In genomic region chr1:156754608-156755413, GRCm38 (mm10) we compare ENCODE assay signal across 8 mouse cellular contexts. TPM values are rescaled to one million over a fixed set of nuclear protein-coding genes. Genes with fewer than 3 reads are reported as not detected.
DNase-seq lines count a peak whose midpoint lies in the region; ATAC-seq lines count a peak whose summit lies in the region.

No protein-coding gene starts in this region.

- no peaks in the 10 kb centered on the region for H3K27me3 ChIP-seq in kidney, embryonic 16.5 days (ENCODE audit: insufficient read depth, low read length)
- no peaks in the 10 kb centered on the region for H3K27me3 ChIP-seq in kidney, embryonic 14.5 days (ENCODE audit: control insufficient read depth, insufficient read depth, low read length)
- H3K27me3 ChIP-seq in forebrain, embryonic 10.5 days (ENCODE audit: poor library complexity, severe bottlenecking), result peaks cover 15% of the 10 kb centered on the region
- no peaks in the 10 kb centered on the region for H3K27me3 ChIP-seq in midbrain, embryonic 15.5 days (replicated peaks)

- no peaks in the 10 kb centered on the region for H3K36me3 ChIP-seq in kidney, embryonic 16.5 days (ENCODE audit: insufficient read depth, low read length)
- no peaks in the 10 kb centered on the region for H3K36me3 ChIP-seq in kidney, embryonic 14.5 days (ENCODE audit: control insufficient read depth, insufficient read depth, low read length)
- no peaks in the 10 kb centered on the region for H3K36me3 ChIP-seq in forebrain, embryonic 10.5 days (replicated peaks)
- H3K36me3 ChIP-seq in midbrain, embryonic 15.5 days (replicated peaks), result no peaks in the 10 kb centered on the region

- WGBS in kidney, embryonic 16.5 days, result 44% methylated on average over 15 of the region's 15 CpGs
- WGBS in kidney, embryonic 14.5 days, result 47% methylated on average over 15 of the region's 15 CpGs
- 63% methylated on average over 15 of the region's 15 CpGs for WGBS in forebrain, embryonic 10.5 days
- 35% methylated on average over 15 of the region's 15 CpGs for WGBS in midbrain, embryonic 15.5 days

- H3K9ac ChIP-seq in kidney, embryonic 16.5 days (replicated peaks; ENCODE audit: low read length), result no peak overlapping the region
- no peak overlapping the region for H3K9ac ChIP-seq in kidney, embryonic 14.5 days (ENCODE audit: low read depth, low read length)
- no peak overlapping the region for H3K9ac ChIP-seq in midbrain, embryonic 15.5 days

- ATAC-seq in kidney, embryonic 16.5 days (ENCODE audit: low FRiP score, low TSS enrichment), result no peak
- ATAC-seq in kidney, embryonic 14.5 days (ENCODE audit: low FRiP score, low TSS enrichment), result no peak
- ATAC-seq in hematopoietic stem cell, adult 5-6 weeks (replicated peaks in 1 of 2; ENCODE audit: insufficient read depth in 1 of 2, low FRiP score in 2 of 2, low TSS enrichment in 1 of 2, low read depth in 1 of 2, poor library complexity in 2 of 2, severe bottlenecking in 2 of 2), result peak; percentile 57 to 75
- ATAC-seq in midbrain, embryonic 15.5 days (replicated peaks), result peak; percentile 70

- H3K4me2 ChIP-seq in kidney, embryonic 16.5 days (replicated peaks; ENCODE audit: low read depth, low read length), result no peak overlapping the region
- no peak overlapping the region for H3K4me2 ChIP-seq in kidney, embryonic 14.5 days (replicated peaks; ENCODE audit: low read depth, low read length)
- H3K4me2 ChIP-seq in midbrain, embryonic 15.5 days, result peak overlapping the region; percentile 26

- no peak for DNase-seq in forebrain, embryonic 10.5 days (ENCODE audit: extremely low spot score, low spot score)
- no peak for DNase-seq in T-cell, adult 2 months (ENCODE audit: low spot score)
- DNase-seq in ovary, postnatal 10 days (ENCODE audit: low spot score), result no peak
- DNase-seq in frontal cortex, adult 2 months (ENCODE audit: extremely low spot score in 1 of 2, low spot score in 1 of 2), result no peak

- no peak overlapping the region for H3K4me3 ChIP-seq in kidney, embryonic 16.5 days (ENCODE audit: low read length)
- H3K4me3 ChIP-seq in kidney, embryonic 14.5 days (ENCODE audit: low read length), result no peak overlapping the region
- no peak overlapping the region for H3K4me3 ChIP-seq in forebrain, embryonic 10.5 days
- no peak overlapping the region for H3K4me3 ChIP-seq in midbrain, embryonic 15.5 days

- H3K27ac ChIP-seq in kidney, embryonic 16.5 days (ENCODE audit: low read length), result peak overlapping the region; percentile 12; the same call in 1 of the 2 replicates
- no peak overlapping the region for H3K27ac ChIP-seq in kidney, embryonic 14.5 days (ENCODE audit: low read depth, low read length)
- peak overlapping the region; percentile 58 for H3K27ac ChIP-seq in forebrain, embryonic 10.5 days
- peak overlapping the region; percentile 60 for H3K27ac ChIP-seq in midbrain, embryonic 15.5 days

- peaks cover 22% of the 10 kb centered on the region for H3K4me1 ChIP-seq in kidney, embryonic 16.5 days (ENCODE audit: insufficient read depth, low read length)
- peaks cover 10% of the 10 kb centered on the region for H3K4me1 ChIP-seq in kidney, embryonic 14.5 days (ENCODE audit: control insufficient read depth, insufficient read depth, low read length)
- H3K4me1 ChIP-seq in forebrain, embryonic 10.5 days, result peaks cover 57% of the 10 kb centered on the region
- peaks cover 18% of the 10 kb centered on the region for H3K4me1 ChIP-seq in midbrain, embryonic 15.5 days

- H3K9me3 ChIP-seq in kidney, embryonic 16.5 days (ENCODE audit: low read length), result no peaks in the 10 kb centered on the region
- H3K9me3 ChIP-seq in kidney, embryonic 14.5 days (ENCODE audit: control insufficient read depth, low read length), result no peaks in the 10 kb centered on the region
- H3K9me3 ChIP-seq in forebrain, embryonic 10.5 days, result no peaks in the 10 kb centered on the region
- H3K9me3 ChIP-seq in midbrain, embryonic 15.5 days, result no peaks in the 10 kb centered on the region

RNA-seq across cellular contexts. Expression of gene Fam20b, which starts 35.9 kb away (rescaled TPM):
- 29.8 and 36.6 TPM in 2 replicates for polyA plus RNA-seq in kidney, embryonic 16.5 days (2015; fragmentation: Nextera tagmentation; extraction: Ambion mirVana)
- 24.3 and 37.3 TPM in 2 replicates for polyA plus RNA-seq in kidney, embryonic 14.5 days (2014; fragmentation: Nextera tagmentation; extraction: Ambion mirVana)
- 16.4 and 17.5 TPM in 2 replicates for polyA plus RNA-seq in forebrain, embryonic 10.5 days (2016; fragmentation: Nextera tagmentation; extraction: Ambion mirVana)
- 41.6 and 43.4 TPM in 2 replicates for total RNA-seq in hematopoietic stem cell, adult 5-6 weeks (2017)
- polyA plus RNA-seq in midbrain, embryonic 15.5 days (2015; fragmentation: Nextera tagmentation; extraction: Ambion mirVana), result 34.2 and 34.7 TPM in 2 replicates
- polyA plus RNA-seq in frontal cortex, adult 2 months (2012; rRNA removed), result 43.9 and 44.5 TPM in 2 replicates

Comparison
In these comparisons a context has a peak if more than half of its experiments do, and no peak if none do; other contexts are left out.
1. ATAC-seq: peak in hematopoietic stem cell, adult 5-6 weeks (2 of 2) and midbrain, embryonic 15.5 days (single experiment); none in kidney, embryonic 16.5 days (single experiment) and kidney, embryonic 14.5 days (single experiment).